ENCODE assay signal across 8 mouse cellular contexts in the genomic region with DNA sequence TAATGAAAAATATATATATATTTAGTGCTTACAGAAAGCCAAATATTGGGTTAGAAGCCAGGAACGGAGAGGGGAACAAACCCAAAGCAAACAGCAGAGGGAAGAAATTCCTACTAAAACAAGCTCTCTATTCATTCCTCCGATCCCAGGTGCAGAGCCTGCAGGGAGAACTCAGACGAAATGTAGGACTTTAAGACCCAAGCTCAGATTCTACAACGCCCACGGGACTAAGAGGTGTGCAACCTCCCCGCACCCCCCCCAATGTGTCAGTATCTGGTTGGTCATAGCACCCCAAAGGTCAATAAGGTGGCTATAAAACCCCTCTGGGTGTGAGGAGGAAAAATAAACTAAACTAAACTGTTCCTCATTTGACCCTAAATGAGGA.
A peak's percentile ranks its signal among the peaks of the same experiment; 100 is the strongest.
DNase-seq lines count a peak whose midpoint lies in the region; ATAC-seq and TF ChIP-seq lines count a peak whose summit lies in the region.

No protein-coding gene starts in this region.

- no peak overlapping the region for H3K9ac ChIP-seq in heart, embryonic 11.5 days (ENCODE audit: low read depth, low read length)
- H3K9ac ChIP-seq in heart, adult 2 months (ENCODE audit: low read depth, low read length): no peak overlapping the region
- no peak overlapping the region for H3K9ac ChIP-seq in lung, embryonic 15.5 days
- H3K9ac ChIP-seq in intestine, embryonic 16.5 days (ENCODE audit: low read depth, low read length): no peak overlapping the region
- H3K9ac ChIP-seq in stomach, embryonic 15.5 days: no peak overlapping the region

- no peaks in the 10 kb centered on the region for H3K9me3 ChIP-seq in heart, embryonic 11.5 days (replicated peaks; ENCODE audit: control insufficient read depth, low read length)
- H3K9me3 ChIP-seq in lung, embryonic 15.5 days: no peaks in the 10 kb centered on the region
- H3K9me3 ChIP-seq in intestine, embryonic 16.5 days (ENCODE audit: control insufficient read depth, low read length): no peaks in the 10 kb centered on the region
- H3K9me3 ChIP-seq in stomach, embryonic 15.5 days: no peaks in the 10 kb centered on the region

- H3K27me3 ChIP-seq in heart, embryonic 11.5 days (ENCODE audit: control insufficient read depth, insufficient read depth, low read length): no peaks in the 10 kb centered on the region
- H3K27me3 ChIP-seq in heart, adult 2 months (ENCODE audit: control insufficient read depth, insufficient read depth, low read length): no peaks in the 10 kb centered on the region
- H3K27me3 ChIP-seq in lung, embryonic 15.5 days: no peaks in the 10 kb centered on the region
- H3K27me3 ChIP-seq in intestine, embryonic 16.5 days (replicated peaks; ENCODE audit: control insufficient read depth, insufficient read depth, low read length): no peaks in the 10 kb centered on the region
- H3K27me3 ChIP-seq in stomach, embryonic 15.5 days (replicated peaks): no peaks in the 10 kb centered on the region

- no peak for TF ChIP-seq EP300 in heart, adult 2 months (IDR thresholded peaks at IDR 0.05; ENCODE audit: insufficient read depth, low read depth, low read length)

- no peaks in the 10 kb centered on the region for H3K36me3 ChIP-seq in heart, embryonic 11.5 days (ENCODE audit: control insufficient read depth, insufficient read depth, low read length)
- no peaks in the 10 kb centered on the region for H3K36me3 ChIP-seq in heart, adult 2 months (ENCODE audit: control insufficient read depth, insufficient read depth, low read length)
- H3K36me3 ChIP-seq in lung, embryonic 15.5 days: no peaks in the 10 kb centered on the region
- no peaks in the 10 kb centered on the region for H3K36me3 ChIP-seq in intestine, embryonic 16.5 days (ENCODE audit: control insufficient read depth, insufficient read depth, low read length)
- H3K36me3 ChIP-seq in stomach, embryonic 15.5 days: no peaks in the 10 kb centered on the region

- H3K79me2 ChIP-seq in heart, adult 2 months (replicated peaks; ENCODE audit: control insufficient read depth, insufficient read depth, low read length): no peaks in the 10 kb centered on the region

- 55% methylated on average over 6 of the region's 6 CpGs for WGBS in heart, embryonic 11.5 days (ENCODE audit: insufficient replicate concordance)
- WGBS in heart, adult 2 months: 63% methylated on average over 6 of the region's 6 CpGs
- WGBS in lung, embryonic 15.5 days: 24% methylated on average over 6 of the region's 6 CpGs
- 25% methylated on average over 6 of the region's 6 CpGs for WGBS in intestine, embryonic 16.5 days
- WGBS in stomach, embryonic 15.5 days: 24% methylated on average over 6 of the region's 6 CpGs

- no peak for TF ChIP-seq POLR2A in heart, adult 2 months (IDR thresholded peaks at IDR 0.05; ENCODE audit: insufficient read depth, low read depth, low read length)

- H3K4me1 ChIP-seq in heart, embryonic 11.5 days (ENCODE audit: control insufficient read depth, insufficient read depth, low read length): peaks cover 7% of the 10 kb centered on the region; the same call in 1 of the 2 replicates
- no peaks in the 10 kb centered on the region for H3K4me1 ChIP-seq in heart, adult 2 months (ENCODE audit: control insufficient read depth, insufficient read depth, low read length)
- H3K4me1 ChIP-seq in lung, embryonic 15.5 days: peaks cover 18% of the 10 kb centered on the region
- H3K4me1 ChIP-seq in intestine, embryonic 16.5 days (ENCODE audit: control insufficient read depth, insufficient read depth, low read length): peaks cover 7% of the 10 kb centered on the region
- H3K4me1 ChIP-seq in stomach, embryonic 15.5 days: peaks cover 8% of the 10 kb centered on the region; the same call in 1 of the 2 replicates

- H3K4me2 ChIP-seq in heart, embryonic 11.5 days: peak overlapping the region; percentile 53
- peak overlapping the region; percentile 43 for H3K4me2 ChIP-seq in lung, embryonic 15.5 days
- peak overlapping the region; percentile 30; the same call in 1 of the 2 replicates for H3K4me2 ChIP-seq in intestine, embryonic 16.5 days (ENCODE audit: low read depth, low read length)
- peak overlapping the region; percentile 39 for H3K4me2 ChIP-seq in stomach, embryonic 15.5 days

- ATAC-seq in heart, embryonic 11.5 days (replicated peaks; ENCODE audit: insufficient number of reproducible peaks, low FRiP score, low TSS enrichment): no peak
- ATAC-seq in lung, embryonic 15.5 days (ENCODE audit: borderline replicate concordance, extremely low read depth, low FRiP score, low TSS enrichment): no peak
- no peak for ATAC-seq in intestine, embryonic 16.5 days
- ATAC-seq in stomach, embryonic 15.5 days (ENCODE audit: insufficient read depth, low FRiP score, low read depth): no peak
- no peak for ATAC-seq in cerebellum, adult (ENCODE audit: insufficient number of reproducible peaks, low FRiP score, low TSS enrichment)

- no peak for TF ChIP-seq CTCF in heart, adult 2 months (IDR thresholded peaks at IDR 0.05)

- H3K27ac ChIP-seq in heart, embryonic 11.5 days (ENCODE audit: low read depth, low read length): no peak overlapping the region
- H3K27ac ChIP-seq in heart, adult 2 months: no peak overlapping the region
- peak overlapping the region; percentile 55 for H3K27ac ChIP-seq in lung, embryonic 15.5 days
- no peak overlapping the region for H3K27ac ChIP-seq in intestine, embryonic 16.5 days (ENCODE audit: low read length)
- H3K27ac ChIP-seq in stomach, embryonic 15.5 days: no peak overlapping the region

- intact Hi-C loops in heart, adult 2 months (cut with DNase I): no loop called here

- no peak for DNase-seq in heart, adult 2 months
- DNase-seq in lung, postnatal 14 days: no peak
- no peak for DNase-seq in natural killer cell, adult 2 months (ENCODE audit: low spot score in 2 of 2)

- no peak overlapping the region for H3K4me3 ChIP-seq in heart, embryonic 11.5 days (ENCODE audit: low read depth, low read length)
- no peak overlapping the region for H3K4me3 ChIP-seq in heart, adult 2 months
- H3K4me3 ChIP-seq in lung, embryonic 15.5 days: peak overlapping the region; percentile 2; the same call in 1 of the 2 replicates
- no peak overlapping the region for H3K4me3 ChIP-seq in intestine, embryonic 16.5 days (ENCODE audit: low read length)
- H3K4me3 ChIP-seq in stomach, embryonic 15.5 days (replicated peaks): no peak overlapping the region
